17 mouse cellular contexts compared by ENCODE assay signal in genomic region chr3:54204386-54204785, GRCm38 (mm10). TPM values are rescaled to one million over a fixed set of nuclear protein-coding genes. Genes with fewer than 3 reads are reported as not detected.
DNase-seq lines count a peak whose midpoint lies in the region.
"Had no signal": no experiment of that assay in that cellular context is flagged by ENCODE, and none has a peak within 500 bp of the region (broad histone marks: within the 10 kb centered on the region; RNA-seq: fewer than 3 reads in every experiment).

No protein-coding gene starts in this region.

- no peaks in the 10 kb centered on the region for H3K4me1 ChIP-seq in embryonic facial prominence, embryonic 10.5 days
- no peaks in the 10 kb centered on the region for H3K4me1 ChIP-seq in hindbrain, embryonic 10.5 days (replicated peaks)
- H3K4me1 ChIP-seq: embryonic facial prominence, embryonic 15.5 days; limb, embryonic 12.5 days had no signal

- no peak overlapping the region for H3K27ac ChIP-seq in embryonic facial prominence, embryonic 10.5 days (replicated peaks)
- H3K27ac ChIP-seq in hindbrain, embryonic 10.5 days, result no peak overlapping the region
- H3K27ac ChIP-seq: embryonic facial prominence, embryonic 15.5 days; limb, embryonic 12.5 days had no signal

- no peaks in the 10 kb centered on the region for H3K27me3 ChIP-seq in embryonic facial prominence, embryonic 10.5 days (replicated peaks; ENCODE audit: low read depth, poor library complexity, severe bottlenecking)
- H3K27me3 ChIP-seq in hindbrain, embryonic 10.5 days (ENCODE audit: insufficient read depth, poor library complexity, severe bottlenecking), result no peaks in the 10 kb centered on the region
- H3K27me3 ChIP-seq: embryonic facial prominence, embryonic 15.5 days; limb, embryonic 12.5 days had no signal

- no peak overlapping the region for H3K4me3 ChIP-seq in embryonic facial prominence, embryonic 10.5 days
- no peak overlapping the region for H3K4me3 ChIP-seq in hindbrain, embryonic 10.5 days
- H3K4me3 ChIP-seq: embryonic facial prominence, embryonic 15.5 days; limb, embryonic 12.5 days had no signal

- H3K9me3 ChIP-seq in embryonic facial prominence, embryonic 10.5 days, result no peaks in the 10 kb centered on the region
- no peaks in the 10 kb centered on the region for H3K9me3 ChIP-seq in hindbrain, embryonic 10.5 days
- H3K9me3 ChIP-seq: embryonic facial prominence, embryonic 15.5 days; limb, embryonic 12.5 days had no signal

- peak; percentile 86 for DNase-seq in brain, adult 2 months (ENCODE audit: low read depth, low spot score)
- DNase-seq in frontal cortex, adult 2 months (ENCODE audit: extremely low spot score in 1 of 2, low spot score in 1 of 2), result peak; percentile 70 to 79
- peak; percentile 24 to 54 for DNase-seq in layer of hippocampus, postnatal 14 days (ENCODE audit: low spot score in 2 of 2)
- peak; percentile 55 to 67 for DNase-seq in left cerebral cortex, postnatal 36 days (ENCODE audit: low spot score in 2 of 2)
- DNase-seq in embryonic facial prominence, embryonic 10.5 days (ENCODE audit: low spot score), result no peak
- no peak for DNase-seq in thymus, postnatal 36 days
- no peak for DNase-seq in hindbrain, embryonic 10.5 days (ENCODE audit: low spot score)
- DNase-seq in adrenal gland, postnatal 25 days, result no peak
- DNase-seq: cerebellum, adult 2 months; gastrocnemius, postnatal 10 days; heart, postnatal 36 days; lung, adult 18-20 months; lung, postnatal 4 days; midbrain, embryonic 14.5 days had no signal

- WGBS in embryonic facial prominence, embryonic 10.5 days, result 88% methylated on average over 5 of the region's 5 CpGs
- 89% methylated on average over 5 of the region's 5 CpGs for WGBS in hindbrain, embryonic 10.5 days

- H3K36me3 ChIP-seq in embryonic facial prominence, embryonic 10.5 days (replicated peaks), result no peaks in the 10 kb centered on the region
- H3K36me3 ChIP-seq in hindbrain, embryonic 10.5 days, result no peaks in the 10 kb centered on the region
- H3K36me3 ChIP-seq: embryonic facial prominence, embryonic 15.5 days; G1E; limb, embryonic 12.5 days had no signal

- intact Hi-C loops in left cerebral cortex, postnatal 36 days (cut with DNase I), result no loop called here

RNA-seq across cellular contexts. Expression of gene Trpc4, which starts 48.6 kb away (rescaled TPM):
- polyA plus RNA-seq in frontal cortex, adult 2 months (2012; rRNA removed), result 15.1 and 17.8 TPM in 2 replicates
- 10 to 100 TPM; 58.1 to 70.9 TPM for total RNA-seq in layer of hippocampus, postnatal 14 days (2021)
- total RNA-seq in left cerebral cortex, postnatal 36 days (2021), result 10 to 100 TPM; 16.4 to 20.5 TPM
- 0.52 and 0.59 TPM in 2 replicates for polyA plus RNA-seq in embryonic facial prominence, embryonic 10.5 days (2016; fragmentation: Nextera tagmentation; extraction: Ambion mirVana)
- polyA plus RNA-seq in hindbrain, embryonic 10.5 days (2016; fragmentation: Nextera tagmentation; extraction: Ambion mirVana), result 0.27 and 0.41 TPM in 2 replicates
- total RNA-seq in adrenal gland, postnatal 25 days (2021), result 0.29 and 0.49 TPM in 2 replicates
- polyA plus RNA-seq: G1E had no signal

Comparison
In these comparisons a context has a peak if more than half of its experiments do, and no peak if none do; other contexts are left out.
1. DNase-seq: peak in brain, adult 2 months (single experiment), frontal cortex, adult 2 months (2 of 2), layer of hippocampus, postnatal 14 days (2 of 2) and left cerebral cortex, postnatal 36 days (2 of 2); none in embryonic facial prominence, embryonic 10.5 days (single experiment), thymus, postnatal 36 days (0 of 2), hindbrain, embryonic 10.5 days (single experiment) and adrenal gland, postnatal 25 days (single experiment).
2. RNA of gene Trpc4, which starts 48.6 kb away (total RNA-seq): 58.1 to 70.9 TPM in layer of hippocampus, postnatal 14 days and 16.4 to 20.5 TPM in left cerebral cortex, postnatal 36 days; 0.29 to 0.49 TPM in adrenal gland, postnatal 25 days; every median in the first group is over 10 times any median in the second.